Mouse (Mus musculus): ENCODE data around the gene Grm7. TPM values are rescaled to one million over a fixed set of nuclear protein-coding genes. Genes with fewer than 3 reads are reported as not detected.

Grm7 gene
- polyA plus RNA-seq, 1 experiment from 2014 or later = 53.9 TPM

GRCm38 (mm10) chr6:111601892-111602654 is 956.7 kb downstream of the Grm7 start:
- Histone ChIP-seq H3K4me2 (ENCODE audit: low read depth, low read length) (no peak overlapping the region), H3K27ac (ENCODE audit: low read depth, low read length) (no peak overlapping the region), H3K27me3 (ENCODE audit: control insufficient read depth, insufficient read depth, low read length) (no peaks in the 10 kb centered on the region), H3K4me3 (ENCODE audit: low read depth, low read length) (no peak overlapping the region), H3K4me1 (ENCODE audit: control insufficient read depth, insufficient read depth, low read length) (no peaks in the 10 kb centered on the region), H3K9ac (replicated peaks; ENCODE audit: low read depth, low read length) (no peak overlapping the region), H3K9me3 (ENCODE audit: control insufficient read depth, low read length) (no peaks in the 10 kb centered on the region), H3K36me3 (ENCODE audit: control insufficient read depth, insufficient read depth, low read length) (no peaks in the 10 kb centered on the region)
- WGBS = 87% methylated on average over 4 of the region's 4 CpGs
- no peak for ATAC-seq (ENCODE audit: low read depth)

GRCm38 (mm10) chr6:111610396-111610795 is 965.0 kb downstream of the Grm7 start:
- Histone ChIP-seq H3K36me3 (ENCODE audit: control insufficient read depth, insufficient read depth, low read length) (no peaks in the 10 kb centered on the region), H3K9me3 (ENCODE audit: control insufficient read depth, low read length) (no peaks in the 10 kb centered on the region), H3K4me1 (ENCODE audit: control insufficient read depth, insufficient read depth, low read length) (no peaks in the 10 kb centered on the region), H3K27ac (ENCODE audit: low read depth, low read length) (no peak overlapping the region), H3K9ac (replicated peaks; ENCODE audit: low read depth, low read length) (no peak overlapping the region), H3K4me3 (ENCODE audit: low read depth, low read length) (no peak overlapping the region), H3K4me2 (ENCODE audit: low read depth, low read length) (no peak overlapping the region), H3K27me3 (ENCODE audit: control insufficient read depth, insufficient read depth, low read length) (no peaks in the 10 kb centered on the region)
- 81% methylated on average over 3 of the region's 3 CpGs for WGBS
- no peak for ATAC-seq (ENCODE audit: low read depth)

GRCm38 (mm10) chr6:111613834-111614233 is 968.5 kb downstream of the Grm7 start:
- ATAC-seq (ENCODE audit: low read depth) = no peak
- H3K9ac ChIP-seq (replicated peaks; ENCODE audit: low read depth, low read length) = no peak overlapping the region
- H3K4me3 ChIP-seq (ENCODE audit: low read depth, low read length) = no peak overlapping the region
- H3K9me3 ChIP-seq (ENCODE audit: control insufficient read depth, low read length) = no peaks in the 10 kb centered on the region
- H3K27me3 ChIP-seq (ENCODE audit: control insufficient read depth, insufficient read depth, low read length) = no peaks in the 10 kb centered on the region
- no peak overlapping the region for H3K4me2 ChIP-seq (ENCODE audit: low read depth, low read length)
- H3K4me1 ChIP-seq (ENCODE audit: control insufficient read depth, insufficient read depth, low read length) = no peaks in the 10 kb centered on the region
- H3K36me3 ChIP-seq (ENCODE audit: control insufficient read depth, insufficient read depth, low read length) = no peaks in the 10 kb centered on the region
- no peak overlapping the region for H3K27ac ChIP-seq (ENCODE audit: low read depth, low read length)
